Comparison of ENCODE assay signal across 7 mouse cellular contexts in the genomic region with DNA sequence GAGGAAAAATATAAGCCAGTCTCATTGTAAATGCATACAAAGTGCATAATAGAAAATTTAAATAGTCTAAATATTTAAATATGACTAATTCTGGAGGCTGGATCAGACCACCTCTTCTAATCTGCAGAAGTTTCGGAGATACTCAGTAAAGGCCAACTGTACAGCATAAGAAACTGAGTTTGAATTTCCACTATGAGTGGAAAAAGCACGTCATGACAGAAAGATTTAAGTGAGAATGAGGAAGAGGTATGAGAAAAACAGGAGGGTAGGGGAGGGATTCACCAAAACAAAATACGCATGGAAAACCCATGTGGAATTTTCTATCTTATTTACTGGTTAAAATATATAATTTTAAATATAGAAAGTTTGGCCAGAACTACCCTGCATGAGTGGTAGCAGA.
DNase-seq lines count a peak whose midpoint lies in the region; TF ChIP-seq lines count a peak whose summit lies in the region.
"Had no signal": no experiment of that assay in that cellular context is flagged by ENCODE, and none has a peak within 500 bp of the region (broad histone marks: within the 10 kb centered on the region; RNA-seq: fewer than 3 reads in every experiment).

No protein-coding gene starts in this region.

- dilution Hi-C loops in CH12.LX (cut with MboI; ENCODE audit: extremely low pct_ligation_motif_present, extremely low pct_unique_long_range_greater_than_20kb, low sequenced_read_pairs) = no loop called here

- no peak overlapping the region for H3K4me2 ChIP-seq in CH12.LX (ENCODE audit: insufficient read depth, low read depth, poor library complexity, severe bottlenecking)

- no peaks in the 10 kb centered on the region for H3K27me3 ChIP-seq in CH12.LX (replicated peaks)
- H3K27me3 ChIP-seq: Patski had no signal

- peak; percentile 54; the same call in 1 of the 2 replicates for TF ChIP-seq EP300 in CH12.LX (IDR thresholded peaks at IDR 0.05; ENCODE audit: low read length)

- H3K9ac ChIP-seq in CH12.LX (ENCODE audit: insufficient read depth, low read depth) = no peak overlapping the region

- no peak for TF ChIP-seq RAD21 in CH12.LX (IDR thresholded peaks at IDR 0.05; ENCODE audit: low read depth, low read length)

- H3K4me1 ChIP-seq in CH12.LX (ENCODE audit: control insufficient read depth in 1 of 2, insufficient read depth in 2 of 2) = no peaks in the 10 kb centered on the region

- TF ChIP-seq POLR2A in CH12.LX (IDR thresholded peaks at IDR 0.05; ENCODE audit: low read depth, low read length) = no peak

- H3K9me3 ChIP-seq in CH12.LX (replicated peaks; ENCODE audit: low read length) = no peaks in the 10 kb centered on the region
- H3K9me3 ChIP-seq: G1E had no signal

- H3K36me3 ChIP-seq in CH12.LX (replicated peaks in 1 of 2; ENCODE audit: control insufficient read depth in 1 of 2, insufficient read depth in 1 of 2, low read length in 1 of 2) = no peaks in the 10 kb centered on the region
- H3K36me3 ChIP-seq: G1E had no signal

- no peak overlapping the region for H3K27ac ChIP-seq in CH12.LX (ENCODE audit: insufficient read depth, low read depth)

- H3K4me3 ChIP-seq in CH12.LX (replicated peaks in 1 of 3; ENCODE audit: low read depth in 2 of 3, low read length in 2 of 3, poor library complexity in 1 of 3) = no peak overlapping the region

- in situ Hi-C loops in CH12.LX (cut with MboI; ENCODE audit: low pct_ligation_motif_present, low pct_unique_long_range_greater_than_20kb, low sequenced_read_pairs) = loop anchor here (25.0 kb wide), 1 partner anchor 205 kb away; no protein-coding TSS in a partner anchor

- peak; percentile 45 for DNase-seq in CH12.LX (ENCODE audit: extremely low read depth)
- DNase-seq in layer of hippocampus, adult 8-10 months (ENCODE audit: low spot score in 2 of 2) = no peak
- DNase-seq: adrenal gland, adult 8-10 months; cerebellum, adult 11 months; cerebellum, adult 11-12 months had no signal

- TF ChIP-seq CTCF in CH12.LX (conservative IDR thresholded peaks at IDR 0.05 in 1 of 2, IDR thresholded peaks at IDR 0.05 in 1 of 2; ENCODE audit: low read depth in 2 of 2, low read length in 2 of 2) = no peak

- H3K79me2 ChIP-seq in CH12.LX (replicated peaks; ENCODE audit: control insufficient read depth, extremely low read depth, insufficient read depth, poor library complexity, severe bottlenecking) = no peaks in the 10 kb centered on the region

TF ChIP-seq in CH12.LX, 34 proteins besides CTCF, POLR2A, EP300 and RAD21:
- no peak for TF ChIP-seq MAFK (IDR thresholded peaks at IDR 0.05; ENCODE audit: insufficient replicate concordance, low read length)
- no peak for TF ChIP-seq ZKSCAN1 (IDR thresholded peaks at IDR 0.05; ENCODE audit: borderline replicate concordance, low read depth, low read length)
- TF ChIP-seq JUND (conservative IDR thresholded peaks at IDR 0.05; ENCODE audit: low read depth, low read length) = peak; percentile 73
- no peak for TF ChIP-seq ZNF384 (IDR thresholded peaks at IDR 0.05; ENCODE audit: low read depth, low read length)
- TF ChIP-seq JUN (IDR thresholded peaks at IDR 0.05; ENCODE audit: insufficient read depth, low read depth, low read length) = peak; percentile 72; the same call in 1 of the 2 replicates
- no peak for TF ChIP-seq UBTF (IDR thresholded peaks at IDR 0.05; ENCODE audit: low read depth, low read length)
- TF ChIP-seq ETS1 (conservative IDR thresholded peaks at IDR 0.05; ENCODE audit: low read depth, low read length) = peak; percentile 26; the same call in 1 of the 2 replicates
